ENCODE assay signal across 8 mouse cellular contexts in the genomic region with DNA sequence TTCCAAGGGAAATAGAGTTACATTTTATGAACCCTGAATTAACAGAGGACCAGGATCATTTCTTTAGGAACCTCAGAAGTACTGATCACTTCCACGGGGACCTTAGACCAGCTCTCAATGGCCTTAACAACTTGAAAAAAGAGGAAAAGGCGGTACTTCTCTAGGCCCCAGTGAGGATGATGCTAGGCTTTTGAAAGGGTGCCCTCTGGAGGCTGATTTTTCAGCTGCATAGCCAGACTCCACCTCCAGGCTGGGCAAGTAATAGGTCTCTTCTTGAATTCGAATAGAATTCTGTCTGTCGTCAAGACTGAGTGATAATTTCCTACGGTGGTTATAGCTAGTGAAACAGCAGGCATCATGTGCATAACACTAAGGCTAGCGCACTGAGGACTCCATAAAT.
DNase-seq lines count a peak whose midpoint lies in the region; ATAC-seq and TF ChIP-seq lines count a peak whose summit lies in the region.

No protein-coding gene starts in this region.

- TF ChIP-seq CTCF in CH12.LX (conservative IDR thresholded peaks at IDR 0.05 in 1 of 2, IDR thresholded peaks at IDR 0.05 in 1 of 2; ENCODE audit: low read depth in 2 of 2, low read length in 2 of 2): peak; percentile 33 to 91
- TF ChIP-seq CTCF in lung, embryonic 14.5 days (IDR thresholded peaks at IDR 0.05; ENCODE audit: low read depth): peak; percentile 71

- H3K36me3 ChIP-seq in CH12.LX (replicated peaks in 1 of 2; ENCODE audit: control insufficient read depth in 1 of 2, insufficient read depth in 1 of 2, low read length in 1 of 2): no peaks in the 10 kb centered on the region
- H3K36me3 ChIP-seq in lung, embryonic 14.5 days (ENCODE audit: insufficient read depth): no peaks in the 10 kb centered on the region

- H3K4me2 ChIP-seq in CH12.LX (ENCODE audit: insufficient read depth, low read depth, poor library complexity, severe bottlenecking): no peak overlapping the region
- no peak overlapping the region for H3K4me2 ChIP-seq in lung, embryonic 14.5 days

- intact Hi-C loops in heart, postnatal 10 days (cut with DNase I): loop anchor here (1.0 kb wide), 1 partner anchor 183 kb away; no protein-coding TSS in a partner anchor

- 12% methylated on average over 6 of the region's 6 CpGs for WGBS in lung, embryonic 14.5 days

- peak; percentile 82 for ATAC-seq in lung, embryonic 14.5 days (ENCODE audit: insufficient read depth)

- H3K9ac ChIP-seq in CH12.LX (ENCODE audit: insufficient read depth, low read depth): no peak overlapping the region
- no peak overlapping the region for H3K9ac ChIP-seq in lung, embryonic 14.5 days

- no peak overlapping the region for H3K4me3 ChIP-seq in CH12.LX (replicated peaks in 1 of 3; ENCODE audit: low read depth in 2 of 3, low read length in 2 of 3, poor library complexity in 1 of 3)
- no peak overlapping the region for H3K4me3 ChIP-seq in lung, embryonic 14.5 days (ENCODE audit: low read depth, low read length)

- peak; percentile 87 for TF ChIP-seq RAD21 in CH12.LX (IDR thresholded peaks at IDR 0.05; ENCODE audit: low read depth, low read length)

- no peak overlapping the region for H3K27ac ChIP-seq in CH12.LX (ENCODE audit: insufficient read depth, low read depth)
- no peak overlapping the region for H3K27ac ChIP-seq in lung, embryonic 14.5 days (ENCODE audit: low read depth)

- dilution Hi-C loops in CH12.LX (cut with MboI; ENCODE audit: extremely low pct_ligation_motif_present, extremely low pct_unique_long_range_greater_than_20kb, low sequenced_read_pairs): no loop called here

- DNase-seq in CH12.LX (ENCODE audit: extremely low read depth): peak; percentile 74
- DNase-seq in adrenal gland, adult 8-10 months: peak; percentile 20
- DNase-seq in embryo, embryonic 11.5 days (ENCODE audit: low read depth, low spot score): peak; percentile 29
- DNase-seq in heart, postnatal 10 days: peak; percentile 49 to 67
- DNase-seq in layer of hippocampus, adult 18-20 months (ENCODE audit: low spot score in 2 of 2): peak; percentile 71 to 84
- peak; percentile 83 for DNase-seq in lung, embryonic 14.5 days
- DNase-seq in retina, adult 2 months (ENCODE audit: low read depth, low spot score): peak; percentile 25
- DNase-seq in urinary bladder, postnatal 10 days (ENCODE audit: low spot score): peak; percentile 9

- no peaks in the 10 kb centered on the region for H3K79me2 ChIP-seq in CH12.LX (replicated peaks; ENCODE audit: control insufficient read depth, extremely low read depth, insufficient read depth, poor library complexity, severe bottlenecking)

- no peak for TF ChIP-seq POLR2A in CH12.LX (IDR thresholded peaks at IDR 0.05; ENCODE audit: low read depth, low read length)

- no peaks in the 10 kb centered on the region for H3K4me1 ChIP-seq in CH12.LX (ENCODE audit: control insufficient read depth in 1 of 2, insufficient read depth in 2 of 2)
- H3K4me1 ChIP-seq in lung, embryonic 14.5 days (ENCODE audit: insufficient read depth): no peaks in the 10 kb centered on the region

- TF ChIP-seq EP300 in CH12.LX (IDR thresholded peaks at IDR 0.05; ENCODE audit: low read length): no peak

- H3K27me3 ChIP-seq in CH12.LX (replicated peaks): no peaks in the 10 kb centered on the region
- H3K27me3 ChIP-seq in lung, embryonic 14.5 days (ENCODE audit: insufficient read depth, low read length): no peaks in the 10 kb centered on the region

- in situ Hi-C loops in CH12.LX (cut with MboI; ENCODE audit: low pct_ligation_motif_present, low pct_unique_long_range_greater_than_20kb, low sequenced_read_pairs): loop anchor here (10.0 kb wide), 1 partner anchor 177 kb away; a partner anchor contains a TSS

- H3K9me3 ChIP-seq in CH12.LX (replicated peaks; ENCODE audit: low read length): no peaks in the 10 kb centered on the region
- H3K9me3 ChIP-seq in lung, embryonic 14.5 days (ENCODE audit: low read depth, low read length): no peaks in the 10 kb centered on the region

TF ChIP-seq in CH12.LX, 34 proteins besides CTCF, POLR2A, EP300 and RAD21:
- TF ChIP-seq ZMIZ1 (IDR thresholded peaks at IDR 0.05; ENCODE audit: low read depth, low read length) (no peak), ELF1 (IDR thresholded peaks at IDR 0.05; ENCODE audit: low read depth, low read length) (no peak), MEF2A (IDR thresholded peaks at IDR 0.05; ENCODE audit: borderline replicate concordance, low read depth, low read length) (no peak), SMC3 (IDR thresholded peaks at IDR 0.05; ENCODE audit: low read depth, low read length) (peak; percentile 94), ZNF384 (IDR thresholded peaks at IDR 0.05; ENCODE audit: low read depth, low read length) (peak; percentile 56), BHLHE40 (IDR thresholded peaks at IDR 0.05; ENCODE audit: low read depth, low read length) (no peak), NELFE (IDR thresholded peaks at IDR 0.05; ENCODE audit: low read depth, low read length) (0 out of 2 replicates have a peak, but pooled peaks have one; percentile 21), ZC3H11A (IDR thresholded peaks at IDR 0.05; ENCODE audit: low read depth, low read length) (peak; percentile 67), JUN (IDR thresholded peaks at IDR 0.05; ENCODE audit: insufficient read depth, low read depth, low read length) (no peak), TBP (conservative IDR thresholded peaks at IDR 0.05; ENCODE audit: low read depth, low read length) (no peak)

Comparison
In these comparisons a context has a peak if more than half of its experiments do, and no peak if none do; other contexts are left out.
1. DNase-seq: peak in every context shown above with its lines; median percentile 83 in lung, embryonic 14.5 days; 78 in layer of hippocampus, adult 18-20 months; 74 in CH12.LX; 58 in heart, postnatal 10 days; 29 in embryo, embryonic 11.5 days; 25 in retina, adult 2 months; 20 in adrenal gland, adult 8-10 months; 9 in urinary bladder, postnatal 10 days.